Mouse (Mus musculus) forebrain, embryonic 11.5 days (tissue): ENCODE measurements around the gene Iqschfp. TPM values are rescaled to one million over a fixed set of nuclear protein-coding genes. Genes with fewer than 3 reads are reported as not detected.

ENCODE experiments used
- ATAC-seq: fragments of 200-750 bp; cut with Nextera tagmentation; replicated peaks from 2 replicates; pipeline ENCODE4 v1.8.0; 2017; ENCODE audit warnings: moderate TSS enrichment; ENCODE audit not compliant: low FRiP score
- DNase-seq: peaks from one replicate; pipeline ENCODE4 v3.0.0-alpha.2; 2017; ENCODE audit warnings: low spot score
- H3K27ac ChIP-seq: fragments of 300-500 bp; sonication (generic); 2 replicates; pipeline ENCODE4 v1.5.1; 2014; ENCODE audit warnings: low read depth, low read length
- H3K27me3 ChIP-seq: fragments of 300-500 bp; sonication (generic); 2 replicates; pipeline ENCODE4 v1.6.1; 2014; ENCODE audit warnings: mild to moderate bottlenecking, low read length, mixed read lengths; ENCODE audit not compliant: control insufficient read depth, insufficient read depth
- H3K36me3 ChIP-seq: fragments of 300-500 bp; sonication (generic); 2 replicates; pipeline ENCODE4 v1.6.1; 2014; ENCODE audit warnings: mild to moderate bottlenecking, low read length, moderate library complexity, mixed read lengths; ENCODE audit not compliant: control insufficient read depth, insufficient read depth
- H3K4me1 ChIP-seq: fragments of 300-500 bp; sonication (generic); replicated peaks from 2 replicates; pipeline ENCODE4 v1.6.1; 2014; ENCODE audit warnings: low read length, mixed read lengths; ENCODE audit not compliant: control insufficient read depth, insufficient read depth
- H3K4me2 ChIP-seq: fragments of 300-500 bp; sonication (generic); 2 replicates; pipeline ENCODE4 v1.6.1; 2014; ENCODE audit warnings: low read depth, mild to moderate bottlenecking, low read length, moderate library complexity, mixed read lengths; ENCODE audit not compliant: severe bottlenecking
- H3K4me3 ChIP-seq: fragments of 300-500 bp; sonication (generic); 2 replicates; pipeline ENCODE4 v1.5.1; 2014; ENCODE audit warnings: low read depth, low read length
- H3K9ac ChIP-seq: fragments of 300-500 bp; sonication (generic); 2 replicates; pipeline ENCODE4 v1.6.1; 2014; ENCODE audit warnings: low read length
- H3K9me3 ChIP-seq: fragments of 300-500 bp; sonication (generic); 2 replicates; pipeline ENCODE4 v1.6.1; 2016; ENCODE audit warnings: low read length, mixed read lengths; ENCODE audit not compliant: control insufficient read depth
- WGBS: fragments of 180-500 bp; shearing (Covaris S2); extraction: QIAGEN DNeasy Blood & Tissue Kit; methylation state at CpG from one replicate; pipeline ENCODE4 v1.1.7; 2014; 5-methylcytosine and 5-hydroxymethylcytosine counted together
- polyA plus RNA-seq: library from polyadenylated mRNA; unstranded; fragments of >200 nt; fragmentation: Nextera tagmentation; extraction: Ambion mirVana; gene quantifications from 2 replicates; pipeline ENCODE4 v1.2.1, GENCODE M21; 2014

Gene Iqschfp
- polyA plus RNA-seq, 1 experiment from 2014 or later = 1.3 TPM

DNA sequence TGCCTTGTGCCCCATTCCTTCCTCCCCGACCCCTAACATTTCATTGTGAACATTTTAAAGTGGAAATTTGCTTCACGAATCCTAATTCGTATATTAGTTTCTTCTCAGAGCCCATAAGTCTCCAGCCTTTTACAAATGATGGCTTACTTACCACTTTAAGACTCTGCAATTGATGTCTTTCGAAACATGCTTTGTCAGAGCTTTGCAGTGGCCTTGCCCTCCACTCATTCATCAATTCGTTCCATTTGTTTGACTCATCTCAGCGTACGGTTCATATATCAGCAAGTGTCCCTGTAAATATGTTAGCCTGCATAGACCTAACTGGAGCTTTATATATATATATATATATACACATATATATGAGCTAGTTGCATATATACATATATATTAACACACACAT, 675.5 kb downstream of the Iqschfp start:
- Histone ChIP-seq H3K36me3 (no peaks in the 10 kb centered on the region), H3K4me3 (no peak overlapping the region), H3K4me1 (peaks cover 2% of the 10 kb centered on the region; the same call in 1 of the 2 replicates), H3K9ac (no peak overlapping the region), H3K9me3 (no peaks in the 10 kb centered on the region), H3K27me3 (no peaks in the 10 kb centered on the region), H3K27ac (no peak overlapping the region), H3K4me2 (no peak overlapping the region)
- ATAC-seq = no peak
- WGBS = 86% methylated on average over 7 of the region's 7 CpGs
- no peak for DNase-seq

GRCm38 (mm10) chr3:68568149-68568548, 676.1 kb downstream of the Iqschfp start:
- ATAC-seq (no peak), DNase-seq (no peak)
- Histone ChIP-seq H3K4me1 (peaks cover 2% of the 10 kb centered on the region; the same call in 1 of the 2 replicates), H3K36me3 (no peaks in the 10 kb centered on the region), H3K27ac (no peak overlapping the region), H3K4me3 (no peak overlapping the region), H3K9me3 (no peaks in the 10 kb centered on the region), H3K4me2 (no peak overlapping the region), H3K27me3 (no peaks in the 10 kb centered on the region), H3K9ac (no peak overlapping the region)
- WGBS = 79% methylated on average over 3 of the region's 3 CpGs

- no peaks in the 10 kb centered on the region for H3K27me3 ChIP-seq
- 53% methylated on average over 7 of the region's 7 CpGs for WGBS
- no peak overlapping the region for H3K27ac ChIP-seq
- no peak overlapping the region for H3K9ac ChIP-seq
- no peaks in the 10 kb centered on the region for H3K36me3 ChIP-seq
- H3K9me3 ChIP-seq = no peaks in the 10 kb centered on the region
- H3K4me2 ChIP-seq = no peak overlapping the region
- peaks cover 5% of the 10 kb centered on the region; the same call in 1 of the 2 replicates for H3K4me1 ChIP-seq
- ATAC-seq = no peak
- H3K4me3 ChIP-seq = no peak overlapping the region
- no peak for DNase-seq
Measured at GRCm38 (mm10) chr3:68568716-68569115, 676.7 kb downstream of the Iqschfp start.

DNA sequence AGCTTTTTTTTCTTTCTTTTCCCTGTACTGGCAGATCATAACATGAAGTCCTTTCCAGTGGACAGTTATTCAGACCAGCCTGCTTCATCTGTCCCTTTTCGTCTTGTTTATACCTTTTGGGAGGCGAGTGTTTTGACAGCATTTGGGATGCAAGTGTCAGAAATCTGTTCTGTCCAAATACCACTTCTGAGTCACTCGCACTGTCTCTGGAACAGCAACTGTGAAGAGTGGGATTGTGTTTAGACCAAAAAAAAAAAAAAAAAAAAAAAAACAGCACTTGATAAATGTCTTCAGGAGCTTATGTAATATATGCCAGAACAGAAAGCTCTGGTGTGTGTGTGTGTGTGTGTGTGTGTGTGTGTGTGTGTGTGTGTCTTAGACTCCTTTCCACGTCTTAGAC, 678.3 kb downstream of the Iqschfp start:
- peaks cover 5% of the 10 kb centered on the region; the same call in 1 of the 2 replicates for H3K4me1 ChIP-seq
- 89% methylated on average over 4 of the region's 4 CpGs for WGBS

DNA sequence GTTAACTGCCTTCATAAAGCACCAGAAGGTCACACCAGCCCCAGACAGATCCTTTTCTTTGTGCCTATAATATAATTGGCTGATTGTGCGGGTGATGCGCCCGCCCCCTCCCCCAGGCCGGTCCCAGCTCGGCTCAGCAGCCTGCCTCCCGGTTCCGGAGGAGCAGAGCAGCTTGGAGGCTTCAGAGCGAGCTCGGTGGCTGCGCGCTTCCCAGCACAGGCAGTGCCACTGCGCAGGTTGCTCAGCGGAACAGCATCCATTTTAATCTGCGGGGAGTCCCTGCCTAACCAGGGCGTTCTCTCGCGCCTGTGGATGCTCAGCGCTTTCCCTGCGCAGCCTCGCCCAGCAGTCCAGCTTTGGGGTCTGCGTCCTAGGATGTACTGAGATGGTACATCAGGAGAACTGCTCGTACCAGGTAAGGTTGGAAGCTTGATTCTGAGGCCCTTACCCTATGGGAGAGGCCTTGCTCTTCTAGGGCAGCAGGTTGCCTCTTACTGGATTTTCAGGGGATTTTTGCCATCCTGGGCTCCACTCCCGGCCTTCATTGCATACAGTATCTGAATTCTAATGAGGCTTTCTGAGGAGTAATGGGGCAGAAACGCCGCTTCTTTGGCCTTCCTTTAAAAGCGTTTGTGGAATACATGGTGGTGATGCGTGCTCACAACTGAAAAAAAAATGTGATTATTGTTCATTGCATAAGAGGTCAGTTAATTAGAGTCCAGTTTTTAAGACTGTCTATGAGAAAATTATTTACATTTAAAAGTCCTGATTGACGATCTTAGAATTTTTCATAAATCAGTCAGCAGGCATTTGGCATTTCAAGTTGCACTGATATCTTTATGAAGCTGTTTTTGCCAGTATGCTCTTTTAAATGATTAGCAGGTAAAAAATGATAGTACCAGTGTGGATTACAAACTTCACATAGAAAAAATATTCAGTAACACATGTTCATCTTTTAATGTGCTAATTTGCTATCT, 680.5 kb downstream of the Iqschfp start:
- 4% methylated on average over 28 of the region's 28 CpGs for WGBS
- Histone ChIP-seq H3K9me3 (no peaks in the 10 kb centered on the region), H3K36me3 (no peaks in the 10 kb centered on the region), H3K4me1 (peaks cover 18% of the 10 kb centered on the region; the same call in 1 of the 2 replicates), H3K9ac (peak overlapping the region; percentile 73), H3K4me2 (peak overlapping the region; percentile 63), H3K4me3 (peak overlapping the region; percentile 40), H3K27ac (peak overlapping the region; percentile 92), H3K27me3 (no peaks in the 10 kb centered on the region)
- DNase-seq (peak; percentile 90), ATAC-seq (peak; percentile 92)

More for the DNA sequence above, 678.3 kb downstream of the Iqschfp start:
- H3K4me3 ChIP-seq = no peak overlapping the region
- no peak overlapping the region for H3K27ac ChIP-seq
- no peaks in the 10 kb centered on the region for H3K9me3 ChIP-seq
- no peaks in the 10 kb centered on the region for H3K27me3 ChIP-seq
- no peak for ATAC-seq
- no peak for DNase-seq
- H3K9ac ChIP-seq = no peak overlapping the region
- H3K36me3 ChIP-seq = no peaks in the 10 kb centered on the region
- no peak overlapping the region for H3K4me2 ChIP-seq

- peak overlapping the region; percentile 63 for H3K4me2 ChIP-seq
- H3K4me1 ChIP-seq = peaks cover 18% of the 10 kb centered on the region; the same call in 1 of the 2 replicates
- H3K36me3 ChIP-seq = no peaks in the 10 kb centered on the region
- WGBS = 63% methylated on average over 3 of the region's 3 CpGs
- no peak for DNase-seq
- H3K9me3 ChIP-seq = no peaks in the 10 kb centered on the region
- H3K27ac ChIP-seq = peak overlapping the region; percentile 92
- H3K27me3 ChIP-seq = no peaks in the 10 kb centered on the region
- peak overlapping the region; percentile 40 for H3K4me3 ChIP-seq
- peak overlapping the region; percentile 32; the same call in 1 of the 2 replicates for H3K9ac ChIP-seq
- ATAC-seq = no peak
Measured at GRCm38 (mm10) chr3:68573226-68573624, 681.2 kb downstream of the Iqschfp start.

- Histone ChIP-seq H3K27ac (no peak overlapping the region), H3K4me1 (peaks cover 18% of the 10 kb centered on the region; the same call in 1 of the 2 replicates), H3K4me2 (peak overlapping the region; percentile 63; the same call in 1 of the 2 replicates), H3K9ac (no peak overlapping the region), H3K36me3 (no peaks in the 10 kb centered on the region; the same call in 1 of the 2 replicates), H3K9me3 (no peaks in the 10 kb centered on the region), H3K27me3 (no peaks in the 10 kb centered on the region), H3K4me3 (peak overlapping the region; percentile 40)
- ATAC-seq = no peak
- DNase-seq = no peak
- WGBS = 48% methylated on average over 8 of the region's 8 CpGs
Measured at GRCm38 (mm10) chr3:68574097-68574496, 682.1 kb downstream of the Iqschfp start.

DNA sequence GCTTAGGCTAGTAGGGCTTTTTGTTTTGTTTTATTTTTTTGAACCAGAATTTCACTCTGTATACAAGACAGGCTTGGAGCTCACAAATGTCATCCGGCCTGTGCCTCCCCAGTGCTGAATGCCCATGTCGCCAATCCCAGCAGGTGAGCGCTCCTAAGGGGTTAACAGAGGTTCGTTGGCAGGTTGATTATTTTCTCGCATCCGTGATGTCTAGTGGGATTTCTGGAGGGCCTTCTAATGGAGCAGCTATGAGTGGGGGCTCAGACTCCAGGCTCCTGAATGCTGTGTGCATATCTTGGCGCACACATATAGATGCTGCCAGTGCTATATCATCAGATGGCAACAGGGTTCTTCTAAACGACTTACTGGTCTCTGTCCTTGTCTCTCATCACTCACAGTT, 682.5 kb downstream of the Iqschfp start:
- Histone ChIP-seq H3K27me3 (no peaks in the 10 kb centered on the region), H3K27ac (no peak overlapping the region), H3K9ac (no peak overlapping the region), H3K4me2 (peak overlapping the region; percentile 63; the same call in 1 of the 2 replicates), H3K36me3 (no peaks in the 10 kb centered on the region; the same call in 1 of the 2 replicates), H3K9me3 (no peaks in the 10 kb centered on the region), H3K4me1 (peaks cover 18% of the 10 kb centered on the region; the same call in 1 of the 2 replicates), H3K4me3 (no peak overlapping the region)
- DNase-seq = no peak
- ATAC-seq = no peak
- WGBS = 68% methylated on average over 8 of the region's 8 CpGs
